Mouse (Mus musculus): ENCODE measurements around the gene Gm47791.

DNA sequence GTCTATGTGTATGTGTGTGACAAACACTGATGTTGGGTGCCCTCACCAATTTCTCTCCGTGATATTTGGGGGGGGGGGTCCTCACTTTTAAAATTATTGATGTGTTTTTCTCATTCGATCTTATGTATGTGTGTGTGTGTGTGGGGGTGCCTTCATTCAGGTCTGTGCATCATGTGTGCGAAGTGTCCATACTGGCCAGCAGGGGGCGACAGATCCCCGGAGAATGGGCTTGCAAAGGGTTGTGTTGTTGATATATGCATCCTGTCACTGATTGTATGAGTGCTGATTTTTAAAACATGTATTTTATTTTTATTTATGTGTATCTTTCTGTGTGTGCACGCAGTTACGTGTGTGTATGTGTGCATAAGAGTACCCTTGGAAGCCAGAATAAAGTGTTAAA lies 32.6 kb upstream of the Gm47791 start:
- TF ChIP-seq CTCF (IDR thresholded peaks at IDR 0.05; ENCODE audit: low read depth): peak; percentile 43; the same call in 1 of the 2 replicates
- no peak for TF ChIP-seq EP300 (IDR thresholded peaks at IDR 0.05; ENCODE audit: low read depth)
